Mouse (Mus musculus) megakaryocyte-erythroid progenitor cell, adult 5-6 weeks (primary cell): ENCODE results near the gene Strada. TPM values are rescaled to one million over a fixed set of nuclear protein-coding genes. Genes with fewer than 3 reads are reported as not detected.
A peak's percentile ranks its signal among the peaks of the same experiment; 100 is the strongest.
"Not testable (repeated sequence)": the region's sequence is repeated elsewhere in the genome, so short reads cannot be mapped to it uniquely, and the experiment has no call there.

ENCODE experiments used
- ATAC-seq: replicated peaks from 2 replicates; pipeline ENCODE4 v1.8.0; 2016; ENCODE audit warnings: mild to moderate bottlenecking, inconsistent platforms; ENCODE audit not compliant: severe bottlenecking, poor library complexity, low FRiP score, low TSS enrichment
- total RNA-seq, 2 experiments: library from RNA; stranded (forward) in 1 of 2; stranded (reverse) in 1 of 2; fragments of 200-1000, 215-1000 nt in 1 of 2; fragments of >200 nt in 1 of 2; fragmentation: Nextera tagmentation in 1 of 2; gene quantifications; 2 replicates each; pipeline ENCODE4 v1.2.3; 2014 to 2017

Gene Strada
- total RNA-seq, 2 experiments from 2014 or later, result 9.8 to 29.6 TPM

DNA sequence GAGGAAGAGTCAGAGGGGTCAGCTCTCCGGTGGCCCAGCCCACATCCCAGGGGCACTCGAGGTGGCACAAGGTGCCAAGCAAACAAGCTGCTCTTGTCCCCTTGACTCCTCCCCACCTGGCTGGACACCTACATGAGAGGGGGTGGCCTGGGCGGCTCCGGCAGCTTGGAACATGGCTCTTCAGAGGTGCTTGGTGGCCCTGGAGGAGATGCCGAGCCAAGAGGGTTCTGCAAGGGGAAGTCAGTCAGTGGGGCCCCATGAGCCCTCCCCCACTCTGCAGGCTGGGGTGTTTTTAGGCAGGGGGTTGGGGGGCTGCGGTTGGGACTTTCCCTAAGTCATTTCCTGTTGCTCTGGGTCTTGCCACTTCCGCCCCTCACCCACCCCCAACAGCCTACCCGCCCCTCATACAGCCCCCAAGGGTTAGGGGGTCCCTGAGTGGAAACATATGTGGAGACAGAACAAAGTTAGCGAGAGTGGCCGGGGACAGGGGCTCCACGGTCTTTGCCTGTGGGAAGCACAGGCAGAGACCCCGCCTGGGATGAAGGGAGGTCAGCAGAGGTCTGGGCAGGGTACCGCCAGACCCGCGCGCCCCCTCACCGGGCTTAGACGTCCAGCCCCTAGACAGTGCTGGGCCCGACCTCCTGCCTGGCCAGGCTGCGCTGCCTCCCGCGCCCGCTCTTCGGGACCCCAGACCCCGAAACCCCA, 42.6 kb downstream of the Strada start:
- ATAC-seq, result peak; percentile 16; the same call in 1 of the 2 replicates

- ATAC-seq, result no peak
Observed at GRCm38 (mm10) chr11:106158930-106159215, 43.1 kb downstream of the Strada start.

DNA sequence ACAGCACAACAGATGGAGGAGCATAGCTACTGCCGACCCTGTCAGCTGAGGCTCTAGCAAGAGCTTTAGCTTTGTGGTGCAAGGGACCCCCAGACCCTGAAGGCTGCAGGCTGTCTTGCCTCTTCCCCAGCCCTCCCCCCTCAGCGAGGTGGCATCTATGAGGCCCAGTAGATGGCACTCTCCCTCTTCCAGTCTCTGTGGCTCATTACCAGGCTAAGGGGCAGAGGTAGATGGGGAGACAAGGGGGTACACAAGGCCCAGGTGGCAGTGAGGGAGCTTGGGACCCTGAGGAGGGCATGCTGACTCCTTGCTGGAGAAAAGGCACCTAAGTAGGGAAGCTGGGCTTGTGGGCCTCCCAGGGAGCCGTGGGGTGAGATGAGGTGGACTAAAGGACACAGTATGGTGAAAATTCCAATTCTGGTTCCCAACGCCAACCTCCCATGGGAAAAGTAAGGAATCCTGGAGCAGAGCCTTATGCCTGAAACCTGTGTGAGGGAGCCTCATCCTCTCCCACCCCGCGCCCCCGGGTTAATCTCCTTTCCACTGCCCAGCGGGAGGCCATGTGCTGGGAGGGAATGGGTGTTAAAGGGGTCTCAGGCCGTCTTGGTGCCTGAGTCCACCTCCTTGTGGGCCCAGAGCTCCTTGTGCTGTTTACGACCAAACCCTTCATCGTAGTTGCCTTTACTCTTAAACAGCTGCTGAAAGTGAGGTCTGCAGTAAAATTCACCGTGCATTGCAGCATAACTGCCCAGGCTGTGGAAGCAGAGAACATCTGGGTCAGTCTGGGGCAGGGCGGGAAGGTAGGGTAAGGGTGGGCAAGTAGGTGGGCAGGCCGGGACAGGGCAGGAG, 43.7 kb downstream of the Strada start:
- ATAC-seq, result peak; percentile 47; the same call in 1 of the 2 replicates

GRCm38 (mm10) chr11:106157154-106157553, 44.8 kb downstream of the Strada start:
- ATAC-seq, result no peak

- no peak for ATAC-seq
Observed at GRCm38 (mm10) chr11:106156257-106156656, 45.7 kb downstream of the Strada start.

GRCm38 (mm10) chr11:106155761-106156160, 46.2 kb downstream of the Strada start:
- ATAC-seq, result no peak

DNA sequence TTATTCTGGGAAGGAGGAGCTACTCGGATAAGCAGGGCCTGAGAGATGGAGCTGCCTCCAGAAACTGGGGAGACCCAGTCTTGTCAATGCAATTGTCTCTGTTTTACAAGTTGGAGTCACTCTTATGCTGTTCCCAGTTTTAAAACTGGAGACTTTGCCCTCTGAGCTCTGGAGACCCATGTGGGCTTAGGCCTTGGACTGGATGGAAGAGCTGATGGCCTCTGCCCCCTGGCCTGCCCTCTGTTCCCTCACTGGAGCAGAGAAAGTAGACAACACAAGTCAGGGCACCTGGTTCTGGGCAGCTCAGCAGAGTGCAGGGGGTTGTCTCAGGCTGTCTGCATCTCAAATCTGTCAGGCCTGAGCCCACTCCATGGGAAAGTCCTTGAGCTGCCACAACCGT, 47.2 kb downstream of the Strada start:
- no peak for ATAC-seq

GRCm38 (mm10) chr11:106154091-106154490, 47.9 kb downstream of the Strada start:
- no peak for ATAC-seq

GRCm38 (mm10) chr11:106152132-106152531, 49.8 kb downstream of the Strada start:
- 0 out of 2 replicates have a peak, but pooled peaks have one; percentile 29 for ATAC-seq

DNA sequence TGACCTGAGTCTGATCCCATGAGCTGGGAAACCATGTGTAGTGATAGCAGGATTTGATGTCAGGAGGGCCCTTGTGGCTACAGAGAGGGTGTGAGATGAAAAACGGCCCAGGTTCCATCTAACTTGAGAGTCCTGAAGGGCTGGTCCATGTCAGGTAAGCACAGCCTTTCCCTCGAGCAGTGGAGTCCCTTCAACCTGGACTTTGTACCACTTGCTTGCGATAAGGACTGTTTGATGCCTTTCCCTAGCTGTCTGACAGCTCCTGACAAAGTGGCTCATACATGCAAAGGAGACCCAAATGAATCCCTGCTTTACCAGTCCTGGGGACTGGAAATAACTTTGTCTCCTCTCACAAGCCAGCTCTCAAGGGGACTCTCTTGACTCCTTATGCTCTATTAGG, 50.7 kb downstream of the Strada start:
- ATAC-seq, result no peak

DNA sequence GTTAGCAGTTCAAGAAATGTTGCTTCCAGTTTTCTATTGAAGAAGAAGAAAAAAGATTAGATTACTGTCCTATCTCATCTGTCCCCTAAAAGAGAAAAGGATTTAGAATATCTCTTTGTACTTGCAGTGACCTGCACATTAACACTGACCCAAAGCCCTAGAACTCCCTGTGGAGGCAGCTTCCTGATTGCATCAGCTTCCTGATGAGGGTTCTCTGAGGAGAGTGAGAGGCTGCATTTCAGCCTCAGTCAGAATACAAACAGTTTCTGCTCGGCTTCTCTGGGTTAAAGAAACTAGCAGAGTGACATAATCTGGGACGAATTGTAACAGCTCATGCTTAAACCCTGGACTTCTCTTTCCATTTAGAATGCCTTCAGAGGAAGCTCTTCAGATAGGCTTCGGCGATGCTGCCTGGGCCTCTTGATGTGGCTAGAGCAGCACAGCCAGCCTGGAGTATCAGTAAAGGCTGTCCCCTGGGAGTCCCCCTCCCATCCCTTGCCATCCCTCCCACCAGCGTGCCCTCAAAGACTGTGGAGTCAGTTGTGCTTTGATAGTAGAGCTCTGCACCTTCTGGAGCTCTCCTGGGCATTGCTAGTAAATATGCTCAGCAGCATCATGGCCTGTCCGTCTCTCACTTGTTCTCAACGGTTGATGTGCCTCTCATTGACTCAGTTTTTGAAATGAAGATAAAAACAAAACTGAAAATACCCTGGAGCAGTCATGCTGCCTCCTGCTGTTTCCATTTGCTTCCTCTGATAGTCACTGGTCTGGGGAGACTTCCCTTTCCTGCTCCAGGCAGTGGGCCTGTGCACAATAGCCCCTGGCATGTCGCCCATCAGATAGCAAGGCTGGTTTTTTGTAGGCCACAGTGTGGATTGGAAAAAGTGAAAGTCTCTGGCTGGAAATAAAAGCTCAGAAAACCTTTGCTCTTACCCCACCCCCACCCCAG, 67.1 kb downstream of the Strada start:
- ATAC-seq, result peak; percentile 75

GRCm38 (mm10) chr11:106132516-106132915, 69.5 kb downstream of the Strada start:
- ATAC-seq, result no peak

DNA sequence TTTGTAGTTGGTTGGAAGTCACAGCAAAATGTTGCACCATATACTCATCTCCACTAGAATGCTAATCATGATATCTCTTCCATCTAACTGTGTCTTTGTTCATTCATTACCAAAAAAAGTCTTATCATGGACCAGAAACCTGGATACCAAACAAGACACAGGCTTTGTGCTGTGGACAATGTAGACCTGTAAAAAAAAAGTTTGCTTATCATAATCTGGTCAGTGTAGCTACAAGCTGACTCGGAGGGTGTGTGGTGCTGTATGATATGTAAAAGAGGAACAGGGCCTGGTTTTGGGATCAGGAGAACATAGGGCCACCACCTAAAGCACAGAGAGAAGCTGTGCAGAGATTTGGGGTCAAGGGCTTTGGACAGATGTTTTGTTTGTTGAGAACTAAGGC, 72.5 kb downstream of the Strada start:
- ATAC-seq, result peak; percentile 95

- not testable (repeated sequence) for ATAC-seq
Observed at GRCm38 (mm10) chr11:106126727-106127373, 75.1 kb downstream of the Strada start.

- ATAC-seq, result no peak
Observed at GRCm38 (mm10) chr11:106125827-106126226, 76.1 kb downstream of the Strada start.

GRCm38 (mm10) chr11:106124784-106125183, 77.2 kb downstream of the Strada start:
- ATAC-seq, result no peak

- no peak for ATAC-seq
Observed at GRCm38 (mm10) chr11:106122736-106123135, 79.2 kb downstream of the Strada start.

- ATAC-seq, result no peak
Observed at GRCm38 (mm10) chr11:106122221-106122620, 79.7 kb downstream of the Strada start.
